Mouse (Mus musculus): ENCODE results near the gene Sema3g.

Sema3g gene

DNA sequence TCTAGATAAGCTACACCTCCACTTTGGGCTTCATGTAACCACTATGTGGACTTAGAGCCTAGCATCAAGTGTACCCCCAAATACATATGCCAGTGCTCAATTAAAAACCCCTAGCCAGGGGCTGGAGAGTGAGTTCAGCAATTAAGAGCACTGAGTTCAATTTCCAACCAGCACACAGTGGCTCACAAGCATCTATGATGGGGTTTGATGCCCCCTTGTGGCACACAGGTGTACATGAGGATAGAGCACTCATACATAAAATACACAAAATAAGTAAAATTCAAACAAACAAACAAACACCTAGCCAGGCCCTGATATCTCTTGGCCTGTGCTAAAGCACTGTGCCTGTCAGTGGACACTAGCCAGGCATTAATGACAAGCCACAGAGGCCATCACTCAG is 21.7 kb upstream of the Sema3g start:
- DNase-seq (ENCODE audit: low read depth): peak; percentile 74

DNA sequence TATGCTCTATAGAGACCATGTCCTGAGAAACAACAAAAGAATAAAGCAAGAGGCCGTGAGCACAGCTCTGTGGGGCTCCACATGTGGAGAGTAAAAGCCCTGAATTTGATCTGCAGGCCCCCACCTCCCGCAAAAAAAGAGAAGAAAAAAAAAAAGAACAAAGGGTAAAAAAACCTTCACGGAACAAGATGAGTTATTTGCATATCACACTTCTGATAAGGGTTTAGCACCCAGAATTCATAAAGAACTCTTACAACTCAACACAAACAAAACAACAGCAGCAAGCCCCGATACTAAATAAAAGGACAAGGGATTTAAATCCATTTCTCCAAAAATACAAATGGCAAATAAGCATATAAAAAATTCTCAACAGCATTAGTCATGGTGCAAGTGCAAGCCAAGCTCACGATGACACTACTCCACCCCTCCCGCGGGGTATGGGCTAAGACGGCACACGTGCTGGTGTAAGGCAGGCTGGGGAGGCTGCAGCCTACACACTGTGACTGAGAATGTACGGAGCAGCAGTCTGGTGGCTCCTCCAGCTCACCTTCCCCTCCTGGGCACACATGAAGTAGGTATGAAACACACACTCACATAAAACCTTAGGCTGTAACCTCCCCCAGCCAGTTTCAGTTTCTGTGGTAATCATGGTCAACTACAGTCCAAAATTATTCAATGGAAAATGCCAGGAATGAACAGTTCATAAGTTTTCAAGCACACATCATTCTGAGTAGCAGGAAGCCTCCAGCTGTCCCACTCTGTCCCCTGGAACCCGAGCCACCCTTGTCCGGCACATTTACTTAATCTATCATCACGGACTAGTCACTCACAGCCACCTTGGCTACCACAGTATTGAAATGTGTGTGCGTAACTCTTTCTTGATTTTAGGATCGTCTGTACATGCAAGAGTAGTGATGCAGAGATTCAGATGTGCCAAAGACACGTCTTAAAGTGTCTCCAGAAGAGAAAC is 19.8 kb upstream of the Sema3g start:
- DNase-seq (ENCODE audit: low read depth): no peak

DNA sequence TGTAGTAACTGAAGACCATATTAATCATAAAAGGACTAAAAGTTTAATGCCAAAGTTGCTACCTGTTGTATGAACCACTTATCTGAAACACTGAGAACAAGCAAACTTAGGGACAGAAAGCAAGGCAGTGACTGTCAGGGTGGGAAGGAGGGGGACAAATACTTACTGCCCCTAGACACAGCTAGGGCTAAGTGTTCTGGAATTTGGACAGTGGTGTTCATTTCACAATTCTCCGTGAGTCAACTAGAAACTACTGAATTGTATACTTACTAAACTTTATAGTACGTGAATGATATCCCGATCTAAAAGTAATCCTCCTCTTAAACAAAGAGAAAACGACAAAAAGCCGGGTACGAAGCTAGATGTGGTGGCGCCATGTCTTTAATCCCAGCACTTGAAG is 18.1 kb upstream of the Sema3g start:
- no peak for DNase-seq (ENCODE audit: low read depth)

DNA sequence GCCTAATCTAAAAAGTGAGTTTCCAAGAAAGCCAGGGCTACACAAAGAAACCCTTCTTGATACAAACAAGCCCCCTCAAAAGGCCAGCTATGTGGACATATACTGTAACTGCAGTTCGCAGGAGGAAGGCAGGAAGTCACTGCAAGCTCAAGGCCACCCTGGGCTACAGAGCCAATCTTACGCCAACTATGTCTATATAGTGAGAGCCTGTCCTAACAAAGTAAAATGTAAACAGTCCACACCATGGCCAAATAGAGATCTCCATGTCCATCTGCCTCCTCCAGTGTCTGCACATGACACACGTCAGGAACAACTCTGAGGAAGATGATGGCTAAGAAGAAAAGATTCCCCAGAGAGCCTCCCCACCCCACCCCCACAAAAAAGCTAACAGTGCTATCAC is 17.6 kb upstream of the Sema3g start:
- DNase-seq (ENCODE audit: low read depth): no peak

DNA sequence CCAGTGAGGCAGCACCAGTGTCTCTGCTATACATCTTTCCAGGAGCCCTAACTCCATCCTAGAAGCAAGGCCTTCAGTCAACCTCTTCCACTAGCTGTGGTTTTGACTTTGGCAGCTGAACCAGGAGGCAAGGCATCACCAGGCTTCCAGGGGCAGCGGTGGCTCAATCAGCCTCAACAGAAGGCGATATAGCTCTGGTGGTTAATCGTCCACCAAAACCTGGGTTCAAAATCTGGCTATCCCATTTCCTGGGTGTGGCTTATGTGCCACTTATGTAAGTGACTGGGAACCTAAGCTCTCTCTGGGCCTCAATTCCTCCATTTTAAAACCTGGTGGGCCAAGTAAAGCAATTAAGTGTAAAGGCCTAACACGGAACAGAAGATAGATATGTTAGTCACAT is 12.8 kb upstream of the Sema3g start:
- no peak for DNase-seq (ENCODE audit: low read depth)

DNA sequence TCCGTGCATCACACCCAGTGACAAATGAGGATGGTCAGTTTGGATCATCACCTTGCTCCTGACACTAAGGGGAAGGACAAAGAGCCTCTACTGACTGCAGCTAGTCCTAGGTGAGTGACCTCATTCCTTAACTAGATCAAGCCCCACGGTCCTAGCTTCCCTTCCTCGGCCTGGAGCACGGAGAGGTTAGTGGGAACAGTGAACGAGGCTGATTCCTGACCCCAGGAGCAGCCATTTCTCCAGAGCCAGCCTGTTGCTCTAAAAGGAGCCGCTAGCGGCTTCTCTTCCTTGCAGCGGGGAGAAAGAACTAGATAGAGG is 12.5 kb upstream of the Sema3g start:
- DNase-seq (ENCODE audit: low read depth): no peak

DNA sequence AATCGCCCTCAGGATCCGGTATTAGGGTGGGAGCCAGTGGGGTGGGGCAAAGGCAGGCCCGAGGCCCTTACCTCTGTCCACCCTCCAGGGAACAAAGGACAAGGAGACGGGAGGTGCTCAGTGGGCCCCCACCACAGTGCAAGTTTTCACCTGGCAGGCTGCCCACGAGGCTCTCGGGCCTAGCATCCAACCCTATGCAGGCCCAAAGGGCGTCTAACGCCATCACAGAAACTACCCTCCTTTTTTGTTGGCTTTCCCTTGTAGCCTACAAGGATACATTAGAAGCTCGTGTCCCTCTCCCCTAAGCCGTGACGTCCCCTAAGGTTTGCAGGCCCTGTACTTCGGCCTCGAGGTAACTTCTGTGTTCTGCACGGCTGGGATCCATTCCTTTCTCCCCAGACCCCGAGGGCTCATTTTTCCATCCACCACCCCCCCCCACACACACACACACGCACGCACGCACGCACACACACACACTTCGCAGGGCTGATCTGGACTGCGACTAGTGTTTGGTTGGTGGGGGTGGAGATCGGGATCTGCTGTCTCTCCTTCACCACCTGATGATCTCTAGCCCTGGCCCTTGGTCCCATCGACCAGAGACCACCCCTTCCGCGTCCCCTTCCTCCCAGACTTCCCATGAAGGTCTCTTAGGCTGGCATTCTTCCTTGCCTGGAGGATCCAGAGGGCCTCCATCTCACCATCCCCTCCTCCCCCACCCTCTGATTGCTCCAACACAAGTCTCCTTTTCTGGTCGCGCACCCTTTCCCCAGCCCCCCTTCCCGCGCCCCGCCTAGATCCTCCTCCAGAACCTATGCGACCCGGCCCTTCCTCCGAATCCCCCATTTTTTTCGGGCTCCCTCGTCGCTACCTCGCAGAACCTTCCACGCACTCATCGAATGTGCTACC is 11.8 kb upstream of the Sema3g start:
- peak; percentile 41 for DNase-seq (ENCODE audit: low read depth)

DNA sequence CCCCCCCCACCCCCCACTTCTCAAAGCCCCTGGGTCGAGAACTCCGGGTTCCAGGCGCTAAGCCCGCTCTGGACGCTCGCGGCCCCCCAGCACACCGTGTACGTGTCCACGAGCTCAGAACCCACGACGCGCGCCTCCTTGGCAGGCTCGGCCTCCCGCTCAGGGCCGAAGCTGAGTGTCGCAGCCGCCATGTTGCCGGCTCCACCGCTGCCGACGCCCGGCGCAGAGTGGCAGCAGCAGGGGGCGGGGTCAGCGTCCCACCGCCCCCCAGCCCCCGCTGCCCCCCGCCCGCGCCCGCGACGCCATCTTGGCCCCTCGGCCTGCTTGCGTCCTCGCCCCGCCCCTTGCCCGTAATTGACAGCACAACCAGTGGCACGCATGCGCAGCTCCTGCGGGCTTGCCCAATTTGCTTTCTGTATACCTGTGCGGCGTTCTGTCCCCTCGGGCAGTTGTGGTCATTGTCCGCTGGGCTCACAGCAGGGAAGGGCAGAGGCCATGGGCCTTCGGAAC is 11.1 kb upstream of the Sema3g start:
- peak; percentile 96 for DNase-seq (ENCODE audit: low read depth)

DNA sequence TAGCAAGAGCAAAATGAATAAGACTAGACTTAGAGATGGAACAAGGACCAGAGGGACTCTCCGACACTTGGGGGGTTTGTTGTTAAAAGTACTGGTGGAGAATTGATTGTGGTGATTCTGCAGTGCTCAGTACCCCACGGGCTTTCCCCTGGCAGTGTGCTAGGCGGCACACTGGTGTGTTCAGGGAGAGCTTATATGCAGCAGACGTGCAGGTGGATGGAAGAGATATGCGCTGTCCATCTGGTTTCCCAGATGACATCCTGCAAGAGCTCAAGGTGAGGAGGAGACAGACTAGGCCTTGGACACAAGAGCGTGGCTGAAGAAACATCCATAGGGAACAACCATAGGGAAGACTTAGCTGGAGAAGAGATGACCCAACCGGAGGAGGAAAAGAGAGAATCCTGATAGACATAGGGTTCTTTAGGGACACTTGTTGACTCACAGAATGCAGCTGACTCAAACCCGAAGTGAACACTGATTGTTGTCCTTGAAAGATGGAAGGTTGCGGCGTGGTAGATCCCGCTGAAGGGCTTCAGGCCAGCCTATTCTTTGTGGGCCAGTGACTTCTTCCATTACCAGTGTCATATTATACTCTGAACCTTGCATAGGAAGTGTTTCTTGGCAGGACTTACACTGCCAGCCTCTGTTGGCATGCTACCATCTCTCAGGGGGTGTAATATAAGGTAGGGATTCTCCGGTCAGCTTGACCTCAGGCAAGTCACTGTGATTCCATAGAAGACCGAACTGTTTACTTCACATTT is 10.4 kb upstream of the Sema3g start:
- no peak for DNase-seq (ENCODE audit: low read depth)

DNA sequence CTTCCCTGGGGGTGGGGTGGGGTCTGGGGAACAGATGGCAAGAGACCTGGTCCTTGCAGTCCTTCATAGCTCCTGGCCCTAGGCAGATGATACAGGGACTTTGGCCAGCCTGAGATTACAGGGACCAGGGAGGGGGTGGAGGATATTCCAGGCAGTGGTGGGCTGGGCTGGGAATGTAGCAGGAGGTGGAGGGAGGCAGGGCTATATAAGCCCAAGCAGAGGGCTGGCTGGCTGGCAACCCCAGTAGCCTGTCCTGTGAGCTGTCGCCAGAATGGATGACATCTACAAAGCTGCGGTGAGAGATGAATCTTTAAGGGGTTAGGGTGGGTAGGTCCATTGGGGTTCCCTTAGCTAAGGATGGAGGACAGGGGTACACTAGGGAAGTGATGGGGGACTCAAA is 9.6 kb upstream of the Sema3g start, which contains the start of gene Tnnc1:
Tnnc1 (plus strand) TSS at position 229 of the 400 bp plus-strand sequence.
- no peak for DNase-seq (ENCODE audit: low read depth)

DNA sequence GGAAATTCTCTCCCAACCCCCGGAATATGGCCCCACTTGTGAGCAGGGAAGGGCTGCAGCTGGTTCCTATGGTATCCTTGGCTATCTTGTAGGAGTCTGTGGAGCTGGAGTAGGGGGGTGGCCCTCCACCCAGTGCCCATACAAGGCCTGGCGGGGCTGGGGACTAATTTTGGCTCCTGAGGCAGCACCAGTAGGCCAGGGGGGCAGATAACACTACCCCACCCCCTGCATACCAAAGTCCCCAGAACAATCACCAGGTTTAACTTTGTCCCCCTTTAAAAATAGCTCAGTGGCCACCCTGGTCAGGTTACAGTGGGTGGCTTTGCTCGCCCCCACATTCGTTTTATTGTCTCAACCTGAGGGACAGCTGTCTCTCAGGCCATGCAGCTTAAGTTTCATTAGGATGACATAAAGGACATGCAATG is 8.5 kb upstream of the Sema3g start:
- no peak for DNase-seq (ENCODE audit: low read depth)

DNA sequence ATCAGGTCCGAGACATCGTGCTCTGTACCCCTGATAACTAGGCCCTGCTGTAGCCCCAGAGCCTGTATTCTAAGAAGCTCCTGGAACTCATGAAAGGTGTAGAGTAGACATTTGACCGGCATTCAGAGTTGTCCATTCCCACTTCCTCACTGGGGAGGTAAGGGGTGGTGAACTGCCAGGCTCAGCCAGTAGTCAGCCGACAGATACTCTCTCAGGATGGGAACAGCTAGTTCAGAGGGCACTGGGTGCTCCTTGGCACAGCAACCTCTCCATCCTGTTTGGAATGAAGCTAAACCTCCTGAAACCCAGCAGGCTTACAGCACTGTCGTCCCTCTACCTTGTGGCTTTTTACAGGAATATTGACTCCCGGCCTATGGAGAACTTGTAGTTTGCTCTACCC is 5.8 kb upstream of the Sema3g start:
- no peak for DNase-seq (ENCODE audit: low read depth)

DNA sequence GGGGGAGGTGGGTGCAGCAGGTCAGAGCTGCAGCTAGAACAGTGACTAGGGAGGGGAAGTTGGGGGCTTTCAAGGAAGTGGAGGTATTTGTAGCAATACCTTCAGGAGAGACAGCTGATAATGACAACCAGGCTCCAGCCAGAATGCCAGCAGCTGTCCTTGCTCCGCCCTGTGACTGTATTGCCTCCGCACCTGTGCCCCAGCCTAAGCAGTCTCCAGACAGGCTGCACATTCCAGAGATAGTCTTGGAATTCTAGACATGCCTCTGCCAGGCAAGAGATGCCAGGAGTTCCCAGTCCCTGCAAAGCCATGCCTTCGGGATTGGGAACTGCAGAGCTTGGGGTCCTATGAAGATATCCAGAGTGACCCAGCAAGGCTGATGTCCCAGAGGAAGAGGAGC is 5.2 kb upstream of the Sema3g start:
- DNase-seq (ENCODE audit: low read depth): no peak

DNA sequence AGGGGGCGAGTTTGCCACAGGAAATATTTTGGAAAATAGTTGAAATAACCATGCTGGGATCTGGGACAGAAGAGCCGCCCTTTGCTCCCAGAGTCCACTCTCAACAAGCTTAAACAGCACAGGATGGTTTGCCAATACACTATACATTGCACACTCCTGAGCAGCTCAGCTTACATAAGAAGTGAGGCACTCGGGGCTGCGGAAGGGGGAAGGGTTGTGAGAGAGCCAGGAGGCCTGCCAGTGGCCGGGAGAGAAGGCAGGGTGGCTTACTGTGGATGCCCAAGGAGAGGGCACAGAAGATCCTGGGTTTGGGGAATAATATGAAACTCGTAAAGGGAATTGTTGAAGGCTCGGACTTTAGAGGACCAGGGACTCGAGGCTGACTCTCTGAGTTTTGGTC is 3.8 kb upstream of the Sema3g start:
- DNase-seq (ENCODE audit: low read depth): no peak

DNA sequence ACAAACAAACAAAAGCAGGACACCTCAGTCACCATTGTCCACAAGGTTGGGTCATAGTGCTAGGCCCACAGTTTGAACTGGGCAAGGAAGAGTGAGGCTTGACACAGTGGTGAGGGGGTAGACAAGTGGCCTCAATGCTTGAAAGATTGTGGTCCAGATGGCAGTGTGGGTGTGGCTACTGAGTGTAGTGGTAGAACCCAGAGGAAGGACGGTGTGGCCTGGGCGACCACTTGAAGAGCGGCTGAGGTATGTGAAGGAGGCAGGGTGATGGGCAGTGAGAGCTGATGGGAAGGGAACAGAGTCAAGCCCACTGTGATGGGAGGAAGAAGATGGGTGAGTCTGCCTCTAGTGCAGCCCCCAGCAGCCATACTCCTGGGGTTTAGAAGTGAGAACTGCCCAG is 3.0 kb upstream of the Sema3g start:
- DNase-seq (ENCODE audit: low read depth): no peak

DNA sequence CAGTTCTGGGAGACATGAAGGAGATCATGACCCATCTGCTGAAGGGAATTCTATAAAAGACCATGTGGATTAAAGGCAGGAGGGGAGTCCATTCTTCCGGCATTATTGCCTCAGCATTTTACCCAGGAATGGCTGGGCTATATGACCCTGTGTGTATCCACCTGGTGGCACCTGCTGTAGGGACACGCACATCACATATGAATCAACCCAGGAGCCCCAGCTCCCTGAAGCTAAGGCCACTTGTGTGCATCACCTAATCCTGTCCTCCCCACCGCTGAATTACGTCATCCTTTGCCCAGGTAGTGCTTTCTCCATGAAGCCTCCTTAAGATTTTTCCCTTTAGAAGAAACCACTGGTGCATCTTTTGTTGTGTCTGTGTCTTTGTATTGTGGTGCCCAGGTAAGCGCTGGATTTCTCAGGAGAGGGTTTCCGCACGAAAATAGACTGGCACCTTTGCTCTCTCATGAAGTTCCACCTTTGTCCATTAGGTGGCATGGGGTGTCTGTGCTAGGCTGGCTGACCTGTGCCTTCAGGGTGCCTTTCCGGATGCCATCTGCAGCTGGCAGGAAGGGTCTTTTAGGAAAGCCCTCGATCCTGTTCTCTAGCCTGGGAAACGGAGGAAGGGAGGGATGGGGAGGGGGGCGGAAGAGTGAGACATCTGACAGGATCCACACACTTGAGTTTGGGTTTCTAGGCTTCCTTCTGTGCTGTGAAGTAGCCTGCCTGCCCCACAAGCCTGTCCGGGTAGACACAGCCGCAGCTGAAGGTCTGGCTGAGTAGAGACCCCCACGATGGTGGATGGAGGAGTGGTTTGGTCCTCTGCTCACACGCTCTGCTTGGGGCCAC is 2.3 kb upstream of the Sema3g start:
- DNase-seq (ENCODE audit: low read depth): peak; percentile 88

DNA sequence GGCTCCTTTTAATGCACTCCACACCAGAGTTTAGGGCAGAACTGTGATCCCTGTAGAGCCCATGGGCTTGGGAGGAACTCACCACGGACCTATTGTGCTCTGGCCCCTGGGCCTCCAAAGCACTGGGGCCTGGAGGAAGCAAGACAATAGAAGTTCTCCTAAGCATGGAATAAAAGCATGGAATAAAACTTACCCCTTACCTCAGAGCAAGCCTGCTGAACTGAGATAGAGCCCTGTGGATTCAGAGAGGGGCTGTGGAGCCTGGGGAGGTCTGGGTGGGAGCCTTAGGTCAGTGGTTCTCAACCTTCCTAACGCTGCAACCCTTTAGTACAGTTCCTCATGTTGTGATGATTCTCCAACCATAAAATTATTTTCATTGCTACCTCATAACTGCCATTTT is 814 bp upstream of the Sema3g start, which contains the start of gene Nisch:
Nisch (minus strand) TSS at position 101 of the 400 bp plus-strand sequence.
- no peak for DNase-seq (ENCODE audit: low read depth)

DNA sequence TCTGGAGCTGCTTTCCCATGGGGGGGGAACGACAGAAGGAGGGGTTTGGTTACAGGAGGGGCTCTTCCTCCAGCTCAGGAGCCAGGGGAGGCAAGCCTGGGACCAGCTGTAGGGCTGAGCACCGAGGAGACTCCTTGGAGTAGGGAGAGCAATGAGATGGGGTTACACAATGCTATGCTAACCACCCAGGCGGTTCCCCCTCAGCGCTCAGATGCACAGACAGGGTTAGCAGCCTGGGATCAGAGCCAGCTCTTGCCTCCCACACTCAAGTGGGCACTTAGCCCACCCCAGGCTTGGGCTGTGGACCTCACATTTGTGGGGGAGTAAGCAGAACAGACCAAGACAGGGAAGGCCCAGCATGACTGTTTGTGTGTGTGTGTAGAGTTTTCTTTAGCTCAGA is 9.3 kb downstream of the Sema3g start:
- DNase-seq (ENCODE audit: low read depth): no peak

DNA sequence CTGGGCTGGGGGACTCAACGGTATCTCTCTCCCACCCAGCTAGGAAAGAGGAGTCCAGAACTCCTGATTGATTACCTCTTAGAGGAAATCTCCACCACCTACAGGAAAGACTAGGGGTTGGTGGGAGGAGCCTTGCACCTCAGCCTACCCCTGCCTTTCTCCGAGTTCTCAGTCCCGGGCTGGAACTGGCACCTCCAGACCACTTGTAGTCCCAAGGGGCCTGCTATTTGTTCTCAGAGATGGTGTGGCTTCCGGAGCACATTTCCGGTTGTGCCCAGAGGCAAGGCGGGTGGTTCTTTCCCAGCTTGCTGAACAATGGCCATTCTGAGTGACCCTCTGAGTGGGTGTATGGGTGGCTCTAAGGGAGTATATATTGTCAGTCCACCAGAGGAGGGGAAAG is 10.6 kb downstream of the Sema3g start:
- no peak for DNase-seq (ENCODE audit: low read depth)

DNA sequence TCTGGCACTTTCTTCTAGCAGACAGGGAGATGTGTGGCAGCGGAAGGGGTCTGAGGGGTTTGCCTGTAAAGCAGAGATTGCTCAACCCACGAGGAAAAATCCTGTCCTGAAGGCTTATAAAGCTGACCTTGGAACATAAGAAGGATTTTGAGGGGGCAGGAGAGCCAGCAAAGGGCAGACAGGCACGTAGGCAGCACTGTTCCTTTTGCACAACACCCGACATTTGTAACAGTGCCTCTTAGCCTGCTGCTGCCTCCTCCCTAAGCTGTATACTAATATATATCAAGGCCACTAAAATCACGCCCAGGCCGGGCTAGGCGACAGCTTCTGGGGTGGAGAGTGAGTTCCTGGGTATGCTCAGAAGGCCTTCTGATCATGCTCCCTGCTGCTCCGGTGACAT is 12.8 kb downstream of the Sema3g start:
- no peak for DNase-seq (ENCODE audit: low read depth)
